Mouse (Mus musculus) kidney, postnatal 36 days (tissue): ENCODE measurements around the gene Tbcd.
"Not testable (repeated sequence)": the region's sequence is repeated elsewhere in the genome, so short reads cannot be mapped to it uniquely, and the experiment has no call there.

Experiments used
- DNase-seq, 2 experiments: peaks; one replicate each; pipeline ENCODE4 v3.0.0; 2021 to 2022; ENCODE audit warnings: mixed read lengths in 2 of 2

The Tbcd gene

DNA sequence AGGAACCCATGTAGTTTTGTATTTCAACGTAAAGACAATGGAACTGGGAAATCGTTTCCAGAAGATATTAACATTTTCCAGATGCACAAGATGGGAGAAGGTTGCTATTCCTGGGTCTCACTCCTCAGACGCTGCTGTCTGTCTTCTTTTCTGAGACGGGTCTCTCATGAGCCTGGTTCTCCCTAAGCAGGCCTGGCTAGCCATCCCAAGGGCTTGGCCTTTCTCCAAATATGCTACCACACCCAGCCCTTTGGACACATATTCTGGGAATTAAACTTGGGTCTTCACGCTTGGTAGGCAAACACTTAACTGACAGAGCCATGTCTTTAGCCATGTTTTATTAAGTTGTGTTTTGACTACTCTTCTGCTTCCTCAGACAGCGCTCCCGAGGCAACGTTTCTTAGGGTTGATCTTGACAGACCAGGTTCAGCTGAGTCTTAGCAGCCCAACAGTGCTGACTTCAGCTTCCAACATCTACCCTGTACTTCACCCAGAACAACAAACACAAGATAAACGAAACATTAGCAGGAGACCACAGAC is 202.7 kb downstream of the Tbcd start:
- peak in 1 of 2 experiments; percentile 33 for DNase-seq

DNA sequence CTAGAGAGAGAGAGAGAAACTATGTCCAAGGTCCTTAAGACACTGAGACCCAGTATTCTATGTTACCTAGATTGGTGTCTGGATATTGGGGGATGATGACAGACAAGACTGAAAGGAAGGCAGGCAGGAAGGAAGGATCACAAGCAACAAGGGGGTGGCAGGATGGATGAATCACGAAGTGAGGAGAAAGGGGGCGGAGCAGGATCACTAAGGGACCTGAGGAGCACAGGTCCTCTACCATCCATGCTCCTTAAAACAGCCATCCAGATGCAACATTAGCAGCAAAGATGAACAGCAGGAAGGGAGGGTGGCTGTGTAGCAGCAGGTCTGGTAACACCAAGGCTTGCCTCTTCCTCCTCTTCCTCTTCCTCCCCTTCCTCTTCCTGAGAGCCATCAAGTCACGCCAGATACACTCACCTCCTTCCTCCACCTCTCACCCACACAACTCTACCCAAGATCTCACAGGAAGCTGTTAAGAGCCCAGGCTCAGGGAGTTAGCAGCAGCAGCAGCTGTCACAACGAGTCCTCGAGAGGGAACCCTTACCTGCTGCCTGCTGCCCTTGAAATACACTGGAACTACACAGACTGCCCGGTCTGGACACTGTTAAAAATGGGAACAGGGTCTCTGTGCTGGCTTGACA is 203.5 kb downstream of the Tbcd start:
- no peak for DNase-seq

GRCm38 (mm10) chr11:121655807-121656511 is 204.2 kb downstream of the Tbcd start:
- no peak for DNase-seq

DNA sequence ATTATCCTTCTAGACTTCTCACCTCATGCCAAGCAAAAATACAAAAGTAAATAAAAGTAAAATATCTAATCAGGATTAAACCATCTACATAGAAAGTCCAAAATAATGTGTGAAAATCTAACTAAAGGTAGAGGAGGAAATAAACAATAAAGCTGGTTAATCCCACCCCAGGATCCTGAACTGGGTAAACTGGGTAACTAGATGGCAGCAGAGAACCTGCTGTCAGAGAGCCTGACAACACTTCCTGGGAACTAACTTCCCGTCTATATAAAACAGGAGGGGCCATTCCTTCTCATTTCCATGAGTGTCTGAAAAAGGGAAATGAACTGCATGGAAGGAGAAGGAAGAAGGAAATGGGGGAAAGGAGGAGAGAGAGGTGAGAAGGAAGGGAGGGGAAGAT is 206.4 kb downstream of the Tbcd start:
- peak in 1 of 2 experiments; percentile 27 for DNase-seq

GRCm38 (mm10) chr11:121660604-121661003 is 208.9 kb downstream of the Tbcd start:
- not testable (repeated sequence) for DNase-seq

- DNase-seq = peak; percentile 13 to 33
Observed at GRCm38 (mm10) chr11:121661116-121661515, 209.4 kb downstream of the Tbcd start.
